Mouse (Mus musculus) lung, embryonic 16.5 days (tissue): ENCODE measurements around the gene Galnt18. TPM values are rescaled to one million over a fixed set of nuclear protein-coding genes. Genes with fewer than 3 reads are reported as not detected.

Experiments used
- ATAC-seq: fragments of 200-750 bp; cut with Nextera tagmentation; 2 replicates; pipeline ENCODE4 v1.8.0; 2017; ENCODE audit warnings: low read depth, mild to moderate bottlenecking, moderate library complexity
- H3K27ac ChIP-seq: fragments of 300-500 bp; sonication (generic); 2 replicates; pipeline ENCODE4 v1.5.1; 2014; ENCODE audit warnings: mild to moderate bottlenecking, control low read depth, low read length
- H3K27me3 ChIP-seq: fragments of 300-500 bp; sonication (generic); 2 replicates; pipeline ENCODE4 v1.6.1; 2014; ENCODE audit warnings: low read depth, low read length, mixed read lengths; ENCODE audit not compliant: control insufficient read depth, insufficient read depth
- H3K36me3 ChIP-seq: fragments of 300-500 bp; sonication (generic); 2 replicates; pipeline ENCODE4 v1.6.1; 2014; ENCODE audit warnings: low read length; ENCODE audit not compliant: control insufficient read depth, insufficient read depth
- H3K4me1 ChIP-seq: fragments of 300-500 bp; sonication (generic); replicated peaks from 2 replicates; pipeline ENCODE4 v1.6.1; 2014; ENCODE audit warnings: low read length, mixed read lengths; ENCODE audit not compliant: control insufficient read depth, insufficient read depth
- H3K4me2 ChIP-seq: fragments of 300-500 bp; sonication (generic); 2 replicates; pipeline ENCODE4 v1.6.1; 2014; ENCODE audit warnings: low read depth, low read length, control low read depth
- H3K4me3 ChIP-seq: fragments of 300-500 bp; sonication (generic); 2 replicates; pipeline ENCODE4 v1.5.1; 2014; ENCODE audit warnings: mild to moderate bottlenecking, low read length, control low read depth
- H3K9ac ChIP-seq: fragments of 300-500 bp; sonication (generic); 2 replicates; pipeline ENCODE4 v1.6.1; 2014; ENCODE audit warnings: low read length, control low read depth
- H3K9me3 ChIP-seq: fragments of 300-500 bp; sonication (generic); 2 replicates; pipeline ENCODE4 v1.6.1; 2016; ENCODE audit warnings: low read length; ENCODE audit not compliant: control insufficient read depth
- WGBS: fragments of 180-500 bp; shearing (Covaris S2); extraction: QIAGEN DNeasy Blood & Tissue Kit; methylation state at CpG from one replicate; pipeline ENCODE4 v1.1.7; 2014; 5-methylcytosine and 5-hydroxymethylcytosine counted together
- polyA plus RNA-seq: library from polyadenylated mRNA; unstranded; fragments of >200 nt; fragmentation: Nextera tagmentation; extraction: Ambion mirVana; gene quantifications from 2 replicates; pipeline ENCODE4 v1.2.1, GENCODE M21; 2015

Galnt18 gene
- polyA plus RNA-seq, 1 experiment from 2014 or later = 48.0 TPM

DNA sequence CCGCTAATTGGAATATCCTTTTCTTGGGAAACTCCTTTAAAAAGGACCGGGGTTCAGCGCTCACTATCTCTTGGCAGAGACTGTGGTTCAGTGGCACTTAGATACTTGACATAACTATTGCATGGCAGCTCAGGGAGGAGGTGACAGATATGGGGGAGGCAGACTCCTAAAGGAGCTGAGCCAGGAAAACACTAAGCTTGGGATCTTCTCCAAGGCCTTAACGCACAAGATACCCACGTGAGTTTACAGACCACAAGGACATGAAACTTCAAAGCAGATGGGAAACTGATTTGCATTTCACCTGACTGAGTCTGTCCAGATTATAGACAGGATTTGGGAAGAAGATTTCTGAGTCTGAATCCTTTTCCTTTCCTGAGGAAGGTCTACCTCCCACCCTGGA is 141.3 kb downstream of the Galnt18 start:
- no peak overlapping the region for H3K27ac ChIP-seq

DNA sequence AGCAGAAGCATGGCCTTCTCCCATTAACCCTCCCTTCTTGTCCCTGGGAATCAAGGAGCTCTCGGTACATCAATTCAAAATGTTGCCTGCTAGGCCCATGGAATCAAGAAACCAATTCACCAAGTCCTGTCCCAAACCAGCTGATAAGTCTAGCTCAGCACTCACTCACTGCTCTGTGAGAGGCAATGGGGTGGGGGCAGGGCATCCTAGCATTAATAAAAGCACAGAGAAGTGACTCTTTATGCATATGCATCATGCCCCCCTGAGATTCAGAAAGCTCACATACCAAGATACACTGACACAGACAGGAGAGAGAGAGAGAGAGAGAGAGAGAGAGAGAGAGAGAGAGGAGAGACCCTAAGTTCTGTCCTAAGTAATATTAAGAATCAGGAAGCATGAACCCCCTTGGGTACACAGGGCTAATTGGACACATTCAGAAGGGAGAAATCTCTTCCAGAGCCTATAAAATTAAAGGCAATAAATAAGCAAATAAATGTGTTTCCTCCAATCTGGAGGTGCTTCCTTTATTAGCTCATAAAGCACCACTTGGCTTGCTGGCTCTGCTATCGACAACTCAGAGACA is 141.8 kb downstream of the Galnt18 start:
- no peaks in the 10 kb centered on the region for H3K27me3 ChIP-seq
- no peaks in the 10 kb centered on the region for H3K4me1 ChIP-seq
- WGBS = 61% methylated on average over 2 of the region's 2 CpGs
- no peaks in the 10 kb centered on the region for H3K36me3 ChIP-seq
- H3K4me2 ChIP-seq = no peak overlapping the region
- ATAC-seq = no peak
- H3K9me3 ChIP-seq = no peaks in the 10 kb centered on the region
- H3K4me3 ChIP-seq = no peak overlapping the region
- no peak overlapping the region for H3K27ac ChIP-seq
- no peak overlapping the region for H3K9ac ChIP-seq

More for the DNA sequence above, 141.3 kb downstream of the Galnt18 start:
- H3K27me3 ChIP-seq = no peaks in the 10 kb centered on the region
- no peak for ATAC-seq
- no peaks in the 10 kb centered on the region for H3K36me3 ChIP-seq
- no peaks in the 10 kb centered on the region for H3K4me1 ChIP-seq
- no peak overlapping the region for H3K9ac ChIP-seq
- no peaks in the 10 kb centered on the region for H3K9me3 ChIP-seq
- WGBS = 60% methylated on average over 5 of the region's 5 CpGs
- H3K4me2 ChIP-seq = no peak overlapping the region
- H3K4me3 ChIP-seq = no peak overlapping the region

DNA sequence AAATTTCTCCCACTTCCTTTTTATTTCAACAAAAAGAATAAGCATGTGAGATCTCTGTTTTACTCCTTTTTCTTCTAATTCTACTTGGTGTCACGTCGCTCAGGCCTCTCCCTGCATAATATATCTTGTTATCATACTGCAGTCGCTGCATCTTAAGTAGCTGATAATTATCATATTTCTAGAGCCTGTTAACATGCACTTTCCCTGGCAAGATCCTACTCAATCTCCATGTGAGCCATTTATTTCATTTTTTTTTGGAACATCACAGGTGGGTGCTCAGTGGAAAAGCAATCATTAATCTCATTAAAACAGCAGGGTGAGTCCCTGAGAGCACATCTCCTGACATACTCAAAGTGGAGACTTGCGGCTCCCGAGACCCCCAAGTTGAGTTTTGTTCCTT is 143.3 kb downstream of the Galnt18 start:
- H3K9me3 ChIP-seq = no peaks in the 10 kb centered on the region
- 89% methylated on average over 5 of the region's 5 CpGs for WGBS
- no peaks in the 10 kb centered on the region for H3K36me3 ChIP-seq
- ATAC-seq = no peak
- no peak overlapping the region for H3K4me3 ChIP-seq
- no peak overlapping the region for H3K4me2 ChIP-seq
- H3K4me1 ChIP-seq = no peaks in the 10 kb centered on the region
- H3K27ac ChIP-seq = no peak overlapping the region
- no peaks in the 10 kb centered on the region for H3K27me3 ChIP-seq
- H3K9ac ChIP-seq = no peak overlapping the region

DNA sequence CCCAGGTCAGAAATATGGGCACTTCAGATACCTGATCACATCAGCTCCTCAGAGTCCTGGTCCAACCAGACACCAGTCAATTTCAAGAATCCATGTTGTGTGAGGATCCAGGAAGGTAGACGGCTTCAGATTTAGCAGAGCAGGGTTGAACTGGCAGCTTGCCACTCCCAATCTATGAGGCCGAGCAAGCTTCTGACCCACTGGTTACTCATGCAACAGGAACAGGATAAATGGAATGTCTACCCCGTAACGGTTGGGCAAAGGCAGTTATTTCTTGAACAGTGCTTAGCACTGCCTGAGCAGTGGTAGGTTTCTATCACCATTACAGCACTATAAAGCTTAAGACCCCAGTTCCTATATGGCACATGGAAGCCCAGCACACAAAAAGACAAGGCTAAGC is 148.5 kb downstream of the Galnt18 start:
- Histone ChIP-seq H3K27ac (no peak overlapping the region), H3K9me3 (no peaks in the 10 kb centered on the region), H3K36me3 (no peaks in the 10 kb centered on the region), H3K9ac (no peak overlapping the region), H3K27me3 (no peaks in the 10 kb centered on the region), H3K4me3 (no peak overlapping the region), H3K4me2 (no peak overlapping the region), H3K4me1 (no peaks in the 10 kb centered on the region)
- WGBS = 63% methylated on average over 4 of the region's 4 CpGs
- ATAC-seq = no peak

DNA sequence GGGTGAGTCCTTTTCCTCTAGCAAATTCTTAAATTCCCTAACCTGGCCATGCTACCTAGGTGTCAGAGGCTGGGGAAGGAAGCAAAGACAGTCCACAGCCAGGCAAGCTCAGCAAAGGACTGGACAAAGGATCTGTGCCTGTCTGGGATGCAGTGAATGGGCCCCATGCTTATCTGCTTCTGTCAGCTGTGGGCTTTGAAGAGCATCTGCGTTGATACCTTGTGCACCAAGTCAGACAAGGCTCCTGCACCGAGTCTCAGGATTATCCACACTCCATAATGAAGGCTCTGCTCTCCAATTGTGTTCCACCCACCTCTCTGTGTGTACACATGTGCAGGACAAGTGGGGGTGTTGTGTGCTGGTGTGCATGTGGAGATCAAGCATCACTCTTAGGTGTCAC is 153.5 kb downstream of the Galnt18 start:
- Histone ChIP-seq H3K27ac (no peak overlapping the region), H3K9ac (no peak overlapping the region), H3K36me3 (no peaks in the 10 kb centered on the region), H3K27me3 (no peaks in the 10 kb centered on the region), H3K4me2 (no peak overlapping the region), H3K9me3 (no peaks in the 10 kb centered on the region), H3K4me3 (no peak overlapping the region), H3K4me1 (no peaks in the 10 kb centered on the region)
- ATAC-seq = no peak
- 61% methylated on average over 2 of the region's 2 CpGs for WGBS

DNA sequence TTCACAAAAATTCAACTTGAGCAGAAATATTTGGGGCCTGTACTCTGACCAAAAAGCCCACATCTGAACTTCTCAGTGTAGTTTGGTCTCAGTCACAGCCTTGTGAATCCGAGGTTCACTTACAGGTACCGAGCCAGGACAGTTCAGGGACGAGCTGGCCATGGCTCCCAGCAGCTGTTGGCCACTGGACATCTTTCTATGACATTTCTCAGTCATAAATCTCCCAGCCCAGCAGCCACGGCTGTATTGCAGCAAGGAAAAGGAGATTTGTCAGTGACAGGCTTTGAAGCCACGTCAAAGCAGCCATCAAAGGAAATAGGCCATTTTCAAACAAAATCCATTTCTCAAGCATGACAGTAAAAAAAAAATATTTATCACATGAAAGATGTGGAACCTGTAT is 154.0 kb downstream of the Galnt18 start:
- H3K4me1 ChIP-seq = no peaks in the 10 kb centered on the region
- no peaks in the 10 kb centered on the region for H3K9me3 ChIP-seq
- no peak overlapping the region for H3K27ac ChIP-seq
- no peaks in the 10 kb centered on the region for H3K36me3 ChIP-seq
- ATAC-seq = no peak
- no peaks in the 10 kb centered on the region for H3K27me3 ChIP-seq
- H3K4me2 ChIP-seq = no peak overlapping the region
- H3K9ac ChIP-seq = no peak overlapping the region
- H3K4me3 ChIP-seq = no peak overlapping the region
- WGBS = 59% methylated on average over 5 of the region's 5 CpGs

DNA sequence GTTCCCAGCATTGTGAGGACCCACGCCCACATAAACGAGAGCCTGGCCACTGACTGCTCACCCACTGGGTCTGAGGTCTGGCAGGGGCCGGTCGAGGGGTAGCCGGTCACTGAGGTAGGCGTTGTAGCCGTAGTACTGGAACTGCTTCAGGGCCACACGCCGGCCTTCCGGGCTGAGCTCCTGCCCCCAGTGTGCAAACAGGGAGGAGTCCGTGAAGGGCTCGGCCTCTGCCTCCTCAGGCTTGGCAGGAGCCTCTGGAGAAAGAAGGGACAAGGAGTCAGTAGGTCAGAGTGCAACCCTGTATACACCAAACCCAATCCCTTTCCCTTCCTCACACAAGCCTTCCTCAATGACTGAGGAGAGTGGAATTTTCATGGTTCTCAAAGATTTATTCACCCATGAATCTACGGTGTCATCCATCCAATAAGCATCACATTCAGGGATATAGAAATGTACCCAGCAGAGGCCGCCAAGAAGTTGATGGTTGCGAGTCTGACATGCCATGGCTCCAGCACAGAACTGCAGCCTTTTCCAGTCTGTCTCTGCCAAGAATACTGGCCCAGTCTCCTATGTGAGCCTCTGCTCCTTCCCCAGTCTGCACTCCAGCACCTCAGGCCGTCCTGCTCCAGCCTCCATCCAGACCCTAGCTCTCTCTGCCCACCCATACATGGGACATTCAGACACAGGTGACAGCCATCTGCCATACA is 163.4 kb downstream of the Galnt18 start:
- Histone ChIP-seq H3K27me3 (no peaks in the 10 kb centered on the region), H3K4me2 (no peak overlapping the region), H3K9ac (no peak overlapping the region), H3K9me3 (no peaks in the 10 kb centered on the region), H3K4me1 (no peaks in the 10 kb centered on the region), H3K4me3 (no peak overlapping the region), H3K27ac (no peak overlapping the region), H3K36me3 (no peaks in the 10 kb centered on the region)
- WGBS = 56% methylated on average over 16 of the region's 16 CpGs
- ATAC-seq = 0 out of 2 replicates have a peak, but pooled peaks have one; percentile 36

DNA sequence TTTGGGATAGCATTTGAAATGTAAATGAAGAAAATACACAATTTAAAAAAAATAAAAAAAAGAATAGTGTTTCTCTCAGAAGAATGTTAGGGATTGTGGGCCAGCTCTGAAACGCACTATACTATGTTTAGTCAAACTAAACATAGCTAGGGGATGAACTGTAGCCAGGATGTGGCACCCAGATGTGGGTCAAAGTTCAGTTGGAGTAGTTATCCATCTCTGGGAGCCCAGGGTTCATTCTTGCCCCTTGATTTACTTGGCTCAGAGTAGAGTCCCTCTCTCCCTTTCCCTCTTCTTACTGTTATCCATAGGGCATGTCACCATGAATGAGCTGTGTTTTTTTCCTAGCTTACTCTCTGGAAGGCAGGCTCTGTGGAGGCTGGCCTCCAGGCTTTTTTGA is 165.3 kb downstream of the Galnt18 start:
- Histone ChIP-seq H3K9ac (no peak overlapping the region), H3K9me3 (no peaks in the 10 kb centered on the region), H3K27ac (no peak overlapping the region), H3K4me2 (no peak overlapping the region), H3K4me3 (no peak overlapping the region), H3K27me3 (no peaks in the 10 kb centered on the region), H3K4me1 (no peaks in the 10 kb centered on the region), H3K36me3 (no peaks in the 10 kb centered on the region)
- WGBS = 46% methylated on average over 1 of the region's 1 CpGs
- peak; percentile 47; the same call in 1 of the 2 replicates for ATAC-seq

DNA sequence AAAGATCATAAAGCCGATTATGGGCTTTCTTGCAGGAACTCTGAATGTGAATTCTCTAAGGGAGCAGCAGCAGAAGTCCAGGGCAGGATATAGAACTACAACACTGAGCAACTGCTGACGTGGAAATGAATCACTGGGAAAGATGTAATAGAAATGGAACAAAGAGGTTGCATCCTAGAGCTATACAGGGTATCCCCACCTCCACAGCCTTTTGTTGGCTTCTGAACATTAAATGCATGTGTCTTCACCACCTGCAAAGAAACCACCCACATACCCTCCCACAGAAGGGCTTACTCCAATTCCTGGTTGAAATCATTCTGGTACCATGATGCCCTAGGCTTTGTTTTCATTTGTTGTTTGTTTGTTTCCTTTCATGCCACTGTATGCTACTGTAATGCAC is 172.3 kb downstream of the Galnt18 start:
- Histone ChIP-seq H3K36me3 (no peaks in the 10 kb centered on the region), H3K4me1 (no peaks in the 10 kb centered on the region), H3K4me3 (no peak overlapping the region), H3K9ac (no peak overlapping the region), H3K4me2 (no peak overlapping the region), H3K27me3 (no peaks in the 10 kb centered on the region), H3K9me3 (no peaks in the 10 kb centered on the region), H3K27ac (no peak overlapping the region)
- WGBS = 86% methylated on average over 2 of the region's 2 CpGs
- no peak for ATAC-seq
